Mouse (Mus musculus): ENCODE measurements around the gene Cacng3.

The Cacng3 gene

DNA sequence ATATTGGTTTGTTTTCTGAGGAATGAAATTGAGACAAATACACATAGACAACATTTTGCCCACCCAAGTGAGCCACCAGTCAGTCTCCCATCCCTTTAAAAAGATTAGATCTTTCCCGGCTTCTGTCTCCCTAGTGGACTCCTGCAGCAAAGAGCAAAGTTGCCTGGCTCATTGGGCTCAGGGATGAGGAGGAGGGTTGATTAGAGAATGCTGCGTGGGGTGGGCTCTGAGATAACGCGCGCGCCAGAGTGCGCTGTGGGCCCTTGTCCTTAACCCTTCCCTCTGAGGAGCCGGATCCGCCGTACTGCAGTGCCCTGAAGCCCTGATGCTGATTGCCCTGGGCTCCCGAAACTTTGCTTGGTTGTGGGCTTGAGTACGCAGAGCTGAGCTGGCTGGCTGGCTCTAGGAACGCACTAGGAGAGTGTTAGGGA is at the start of gene Cacng3:
Gene Cacng3 (plus strand): TSS at position 51 of the 431 bp plus-strand sequence.
- DNase-seq (ENCODE audit: low spot score in 2 of 2), result no peak

- no peak for DNase-seq (ENCODE audit: low spot score in 2 of 2)
These were observed 48.0 kb upstream of the Cacng3 start for GRCm38 (mm10) chr7:122622125-122622774.

GRCm38 (mm10) chr7:122623753-122624152 is 46.5 kb upstream of the Cacng3 start:
- DNase-seq (ENCODE audit: low spot score in 2 of 2), result no peak

DNA sequence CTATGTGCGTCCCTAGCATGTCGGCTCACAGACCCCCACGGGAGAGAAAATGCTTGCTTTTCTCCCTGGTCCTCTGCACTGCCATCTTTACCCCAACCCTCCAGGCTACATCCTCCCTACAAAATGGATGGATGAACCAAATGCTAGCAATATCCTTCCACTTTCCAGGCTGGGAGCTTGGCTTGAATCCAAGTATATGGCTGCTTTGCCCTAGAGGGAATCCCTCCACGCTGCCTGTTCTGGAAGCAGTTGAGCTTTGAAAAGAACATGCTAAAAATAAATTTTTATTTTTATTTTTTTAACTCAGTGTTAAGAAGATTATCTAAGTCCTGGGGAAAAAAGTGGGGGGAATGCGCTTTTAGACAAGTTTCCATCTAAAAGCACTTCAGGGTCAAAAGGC is 42.2 kb upstream of the Cacng3 start:
- DNase-seq (ENCODE audit: low spot score in 2 of 2), result no peak

DNA sequence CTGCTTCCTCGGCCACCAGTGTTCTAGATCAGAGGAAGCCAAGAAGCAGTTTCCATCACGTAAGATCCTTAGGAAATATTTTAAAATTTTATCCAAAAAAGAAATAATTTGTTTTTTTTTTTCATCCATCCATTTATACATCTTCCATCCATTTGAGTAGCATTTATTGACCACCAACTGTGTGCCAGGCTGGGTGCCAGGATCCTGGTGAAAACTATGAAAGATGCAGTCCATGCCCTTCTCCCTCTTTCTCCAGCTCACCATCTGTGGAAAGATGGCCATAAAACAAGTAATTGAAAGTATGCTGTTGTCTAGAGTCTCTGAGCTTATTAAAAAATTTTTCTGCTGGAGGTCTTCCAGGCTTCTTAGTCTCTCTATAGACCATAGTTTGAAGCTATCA is 39.9 kb upstream of the Cacng3 start:
- DNase-seq (ENCODE audit: low spot score in 2 of 2), result no peak

- DNase-seq (ENCODE audit: low spot score in 2 of 2), result no peak
These were observed 39.1 kb upstream of the Cacng3 start for GRCm38 (mm10) chr7:122631151-122631550.

GRCm38 (mm10) chr7:122632946-122633345 is 37.3 kb upstream of the Cacng3 start:
- peak in 1 of 2 experiments; percentile 14 for DNase-seq (ENCODE audit: low spot score in 2 of 2)

GRCm38 (mm10) chr7:122633463-122633862 is 36.8 kb upstream of the Cacng3 start:
- DNase-seq (ENCODE audit: low spot score in 2 of 2), result no peak

GRCm38 (mm10) chr7:122643676-122644075 is 26.6 kb upstream of the Cacng3 start:
- no peak for DNase-seq (ENCODE audit: low spot score in 2 of 2)

DNA sequence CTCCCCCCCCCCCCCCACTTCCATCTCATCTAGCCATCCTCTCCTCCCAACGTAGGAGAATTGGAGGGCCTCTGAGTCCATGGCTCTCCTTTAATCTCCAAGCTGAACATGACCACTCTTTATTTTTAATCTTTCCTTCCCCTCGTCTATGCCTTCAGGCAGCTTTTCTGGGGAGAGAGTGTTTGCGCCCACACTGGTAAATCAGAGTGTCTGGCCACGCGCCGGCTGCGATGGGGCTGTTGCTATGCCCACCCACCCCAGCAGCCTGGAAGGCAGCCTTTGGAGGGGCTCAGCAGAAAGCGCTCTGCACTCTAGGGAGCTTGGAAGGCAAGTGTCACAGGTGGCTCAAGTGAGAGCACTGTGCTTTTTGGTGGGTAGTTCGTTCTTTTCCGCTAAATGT is 21.0 kb upstream of the Cacng3 start:
- no peak for DNase-seq (ENCODE audit: low spot score in 2 of 2)

DNA sequence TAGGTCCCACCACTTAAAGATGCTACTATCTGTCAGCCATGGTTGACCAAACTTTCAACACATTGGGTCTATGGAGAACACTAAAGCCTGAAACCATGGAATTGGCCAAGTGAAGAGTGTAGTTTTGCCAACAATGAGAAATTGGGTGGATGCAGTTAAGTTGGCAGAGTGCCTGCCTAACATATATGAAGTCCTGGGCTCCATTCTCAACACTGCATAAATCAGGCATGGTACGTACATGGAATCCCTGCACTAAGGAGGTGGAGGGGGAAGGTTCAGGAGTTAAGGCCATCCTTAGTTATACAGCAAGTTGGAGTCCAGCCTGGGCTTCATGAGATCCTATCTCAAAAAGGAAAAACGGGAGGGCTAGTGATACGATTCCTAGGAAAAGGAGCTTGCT is 17.8 kb upstream of the Cacng3 start:
- no peak for DNase-seq (ENCODE audit: low spot score in 2 of 2)

- DNase-seq (ENCODE audit: low spot score in 2 of 2), result no peak
These were observed 13.6 kb upstream of the Cacng3 start for GRCm38 (mm10) chr7:122656671-122657070.

DNA sequence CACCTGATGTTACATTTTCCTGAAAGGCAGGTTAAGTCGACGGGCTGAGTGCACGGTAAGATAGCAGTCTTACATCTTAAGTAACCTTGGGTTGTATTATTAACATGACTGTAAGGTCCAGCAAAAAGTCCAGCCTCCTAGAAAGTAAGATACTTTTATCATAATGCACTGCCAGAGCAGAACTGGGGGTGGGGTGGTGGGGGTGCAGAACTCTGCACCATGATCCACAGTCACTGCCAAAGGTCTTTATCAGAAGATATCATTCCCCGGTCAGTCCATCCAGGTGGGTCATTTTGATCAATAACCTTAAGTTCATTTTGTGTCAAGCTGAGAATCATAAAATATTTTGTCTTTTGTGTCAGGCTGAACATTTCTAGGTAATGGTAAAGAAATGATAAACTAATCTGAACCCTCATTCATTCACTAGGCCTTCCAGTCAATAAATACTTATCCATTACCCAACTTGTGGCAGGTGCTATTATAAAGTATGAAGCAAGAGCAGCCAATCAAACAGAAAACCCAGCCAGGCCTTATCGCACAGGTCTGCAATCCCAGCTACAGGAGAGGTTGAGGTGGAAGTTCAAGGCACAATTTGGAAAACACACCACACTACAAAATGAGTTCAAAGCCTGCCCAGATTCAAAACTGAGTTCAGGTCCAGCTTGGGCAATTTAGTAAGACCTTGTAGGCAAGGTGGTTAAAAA is 12.7 kb upstream of the Cacng3 start:
- no peak for DNase-seq (ENCODE audit: low spot score in 2 of 2)

DNA sequence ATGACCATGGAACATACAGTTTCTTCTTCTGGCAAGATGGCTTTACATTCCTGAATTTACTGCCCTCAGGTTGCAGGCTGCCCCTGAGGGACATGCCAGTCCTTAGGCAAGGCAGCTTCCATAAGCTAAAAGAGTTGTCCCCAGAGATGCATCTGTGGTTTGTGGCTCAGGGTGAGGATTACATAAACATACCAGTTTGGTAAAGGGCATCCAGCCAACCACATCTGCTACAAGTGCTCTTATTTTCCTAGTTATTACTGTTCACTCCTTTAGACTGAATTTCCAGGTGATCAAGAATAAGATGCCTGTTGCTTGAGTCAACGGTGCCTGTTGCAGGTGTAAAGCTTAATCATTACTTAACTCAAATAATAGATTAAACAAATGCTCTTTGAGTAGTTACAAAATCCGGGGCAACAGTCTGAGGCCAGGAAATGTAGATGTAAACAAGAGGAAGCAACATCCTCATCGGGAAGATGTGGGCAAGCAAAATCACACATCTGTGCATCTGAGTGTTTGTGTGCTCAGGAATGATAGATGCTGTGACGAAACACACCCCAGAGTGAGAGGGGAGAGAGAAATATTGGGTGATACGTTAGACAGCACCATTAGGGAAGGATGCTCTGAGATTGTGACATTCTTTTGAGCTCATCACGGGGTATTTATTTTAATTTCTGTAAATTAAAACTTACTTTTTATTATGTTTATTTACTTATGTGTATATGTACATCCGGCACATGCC is 4.8 kb upstream of the Cacng3 start:
- no peak for DNase-seq (ENCODE audit: low spot score in 2 of 2)

DNA sequence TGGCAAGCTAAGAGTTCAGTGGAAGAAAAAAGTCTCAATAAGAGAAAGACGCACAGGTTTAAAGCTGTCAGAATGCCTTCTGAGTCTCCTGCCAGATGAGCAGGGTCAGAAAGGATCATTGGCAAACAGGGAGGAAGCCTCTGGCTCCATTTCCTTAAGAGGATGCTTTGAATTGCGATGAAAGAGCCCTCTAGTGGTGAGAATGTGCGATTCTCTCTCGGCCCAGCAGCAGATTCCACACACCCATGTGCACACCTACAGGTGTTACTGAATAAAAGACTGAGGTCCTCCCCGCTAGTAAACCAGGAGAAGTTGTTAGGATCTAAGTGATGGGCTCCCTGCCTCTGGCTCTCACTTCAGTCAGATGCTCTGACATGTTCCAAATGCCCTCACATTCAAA is 2.4 kb upstream of the Cacng3 start:
- DNase-seq (ENCODE audit: low spot score in 2 of 2), result no peak

- DNase-seq (ENCODE audit: low spot score in 2 of 2), result peak; percentile 2 to 53
These were observed 765 bp downstream of the Cacng3 start for GRCm38 (mm10) chr7:122670873-122671641.

GRCm38 (mm10) chr7:122672981-122673380 is 2.7 kb downstream of the Cacng3 start:
- no peak for DNase-seq (ENCODE audit: low spot score in 2 of 2)

- no peak for DNase-seq (ENCODE audit: low spot score in 2 of 2)
These were observed 4.9 kb downstream of the Cacng3 start for GRCm38 (mm10) chr7:122675207-122675606.

- DNase-seq (ENCODE audit: low spot score in 2 of 2), result no peak
These were observed 31.5 kb downstream of the Cacng3 start for GRCm38 (mm10) chr7:122701751-122702150.

GRCm38 (mm10) chr7:122702443-122702842 is 32.2 kb downstream of the Cacng3 start:
- no peak for DNase-seq (ENCODE audit: low spot score in 2 of 2)

DNA sequence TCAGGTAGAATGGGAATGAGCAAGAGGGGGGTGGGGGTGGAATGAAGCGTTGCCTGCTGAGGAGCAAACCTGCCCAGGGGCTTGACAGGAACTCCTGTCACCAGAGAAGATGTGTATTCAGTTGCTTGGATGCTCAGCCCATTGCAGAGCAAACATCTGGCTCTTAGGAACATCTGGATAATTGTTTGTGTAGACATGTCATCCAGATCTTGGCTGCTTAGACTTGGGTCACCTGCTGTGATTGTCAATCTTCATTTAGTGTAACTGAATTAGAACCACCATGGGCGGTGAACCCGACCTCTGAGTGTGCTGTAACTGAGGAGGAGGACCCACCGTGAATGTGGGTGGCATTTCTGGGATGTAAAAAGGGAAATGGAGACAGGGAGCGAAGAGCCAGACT is 36.4 kb downstream of the Cacng3 start:
- DNase-seq (ENCODE audit: low spot score in 2 of 2), result no peak

DNA sequence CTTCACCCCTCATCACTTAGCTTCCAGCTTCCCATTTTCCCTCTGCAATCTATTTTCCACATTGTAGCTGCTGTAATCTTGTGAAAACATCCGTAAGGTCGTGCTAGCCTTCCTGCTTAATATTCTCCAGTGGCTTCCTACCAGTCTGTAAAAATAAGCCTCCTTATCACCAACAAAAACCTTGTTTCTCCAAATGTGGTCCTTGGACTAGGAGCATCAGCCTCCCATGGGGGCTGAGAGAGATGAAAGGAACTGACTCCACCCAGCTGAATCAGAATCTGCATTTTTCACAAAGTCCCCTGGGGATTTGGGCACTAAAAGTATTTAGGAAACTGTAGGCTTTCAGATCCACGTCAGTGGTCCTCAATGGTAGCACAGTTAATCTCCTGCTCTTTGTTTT is 46.0 kb downstream of the Cacng3 start:
- no peak for DNase-seq (ENCODE audit: low spot score in 2 of 2)
